Mouse (Mus musculus): Measurements from ENCODE around the gene Gm20517. TPM values are rescaled to one million over a fixed set of nuclear protein-coding genes. Genes with fewer than 3 reads are reported as not detected.

Gm20517 gene
- polyA plus RNA-seq, 1 experiment, result 1.5 TPM

- H3K36me3 ChIP-seq (ENCODE audit: control insufficient read depth, insufficient read depth), result no peaks in the 10 kb centered on the region
Measured at GRCm38 (mm10) chr17:47698156-47698555, 86.8 kb downstream of the Gm20517 start.

DNA sequence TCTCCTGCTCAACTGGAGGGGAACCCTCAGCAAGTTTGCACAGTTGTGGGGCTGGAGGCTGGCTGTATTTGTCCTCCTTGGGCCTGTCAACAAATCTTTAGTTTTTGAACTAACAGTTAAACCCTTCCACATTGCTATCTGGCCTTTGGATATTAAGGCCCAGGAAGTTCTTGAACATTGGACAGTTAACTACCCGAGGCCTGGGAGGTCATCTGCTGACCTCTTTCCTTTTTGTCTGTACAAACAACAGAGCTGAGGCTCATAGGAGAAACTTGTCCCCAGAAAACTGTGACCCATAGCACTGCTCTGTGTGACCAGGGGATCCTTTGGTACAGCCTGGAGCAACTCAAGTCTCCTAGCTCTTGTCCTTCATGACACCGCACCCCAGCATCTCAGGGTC, 87.7 kb downstream of the Gm20517 start:
- Histone ChIP-seq H3K79me2 (ENCODE audit: control insufficient read depth, insufficient read depth) (no peaks in the 10 kb centered on the region), H3ac (ENCODE audit: control insufficient read depth, insufficient read length) (no peak overlapping the region), H3K4me2 (ENCODE audit: low read depth) (no peak overlapping the region), H3K36me3 (ENCODE audit: control insufficient read depth, insufficient read depth) (no peaks in the 10 kb centered on the region), H3K27me3 (ENCODE audit: control insufficient read depth, insufficient read depth, insufficient read length) (no peaks in the 10 kb centered on the region), H3K4me3 (no peak overlapping the region)
- no peak for TF ChIP-seq MAX (IDR thresholded peaks at IDR 0.05; ENCODE audit: low read depth)
- no peak for TF ChIP-seq USF1 (IDR thresholded peaks at IDR 0.05; ENCODE audit: low read depth)
- TF ChIP-seq POLR2A (IDR thresholded peaks at IDR 0.05; ENCODE audit: insufficient read length, low read depth), result no peak
- no peak for TF ChIP-seq REST (IDR thresholded peaks at IDR 0.05; ENCODE audit: insufficient read depth, insufficient read length)
- TF ChIP-seq TCF12 (IDR thresholded peaks at IDR 0.05; ENCODE audit: insufficient read depth, poor library complexity, severe bottlenecking), result no peak
- TF ChIP-seq SRF (IDR thresholded peaks at IDR 0.05; ENCODE audit: control insufficient read depth, insufficient read length, low read depth), result no peak
- TF ChIP-seq TCF3 (IDR thresholded peaks at IDR 0.05; ENCODE audit: insufficient read length, low read depth), result no peak
- TF ChIP-seq MYOG (IDR thresholded peaks at IDR 0.05; ENCODE audit: control insufficient read depth in 1 of 3, insufficient read depth in 1 of 3, insufficient read length in 2 of 3, low read depth in 2 of 3), result no peak
- no peak for TF ChIP-seq CEBPB (IDR thresholded peaks at IDR 0.05; ENCODE audit: insufficient read depth, poor library complexity, severe bottlenecking)

More at GRCm38 (mm10) chr17:47698156-47698555, 86.8 kb downstream of the Gm20517 start:
- TF ChIP-seq MAX (IDR thresholded peaks at IDR 0.05; ENCODE audit: low read depth) (no peak), REST (IDR thresholded peaks at IDR 0.05; ENCODE audit: insufficient read depth, insufficient read length) (no peak), CEBPB (IDR thresholded peaks at IDR 0.05; ENCODE audit: insufficient read depth, poor library complexity, severe bottlenecking) (no peak), SRF (IDR thresholded peaks at IDR 0.05; ENCODE audit: control insufficient read depth, insufficient read length, low read depth) (no peak), E2F4 (IDR thresholded peaks at IDR 0.05; ENCODE audit: insufficient read depth) (no peak), MYOD1 (IDR thresholded peaks at IDR 0.05; ENCODE audit: control insufficient read depth in 1 of 3, insufficient read length in 2 of 3, low read depth in 2 of 3) (no peak), MYOG (IDR thresholded peaks at IDR 0.05; ENCODE audit: control insufficient read depth in 1 of 3, insufficient read depth in 1 of 3, insufficient read length in 2 of 3, low read depth in 2 of 3) (no peak), USF1 (IDR thresholded peaks at IDR 0.05; ENCODE audit: low read depth) (no peak), POLR2A (IDR thresholded peaks at IDR 0.05; ENCODE audit: insufficient read length, low read depth) (no peak), TCF3 (IDR thresholded peaks at IDR 0.05; ENCODE audit: insufficient read length, low read depth) (no peak), TCF12 (IDR thresholded peaks at IDR 0.05; ENCODE audit: insufficient read depth, poor library complexity, severe bottlenecking) (no peak), POLR2AphosphoS2 (IDR thresholded peaks at IDR 0.05; ENCODE audit: insufficient read length, low read depth) (no peak)
- no peak overlapping the region for H3K4me2 ChIP-seq (ENCODE audit: low read depth)
- no peaks in the 10 kb centered on the region for H3K79me2 ChIP-seq (ENCODE audit: control insufficient read depth, insufficient read depth)
- H3K27me3 ChIP-seq (ENCODE audit: control insufficient read depth, insufficient read depth, insufficient read length), result no peaks in the 10 kb centered on the region
- H3K4me3 ChIP-seq, result no peak overlapping the region
- H3ac ChIP-seq (ENCODE audit: control insufficient read depth, insufficient read length), result no peak overlapping the region

DNA sequence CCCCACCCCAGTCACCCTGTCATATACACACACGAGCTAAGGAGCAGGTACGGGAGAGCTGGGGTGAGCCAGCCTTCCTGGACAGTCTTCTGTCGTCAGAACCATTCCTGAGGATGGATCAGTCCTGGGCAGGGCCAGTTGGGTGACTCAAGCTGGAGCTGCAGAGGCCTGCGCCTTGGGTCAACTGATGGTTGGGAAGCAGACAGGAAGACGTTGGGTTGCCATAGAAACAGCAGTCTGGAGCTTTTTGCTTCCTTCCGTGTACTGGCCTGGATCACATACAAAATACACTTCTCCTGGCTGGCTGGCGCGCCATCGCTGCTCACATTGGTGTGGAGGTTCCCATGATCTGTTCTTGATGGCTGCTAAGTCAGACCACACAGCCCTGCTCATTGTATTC, 90.4 kb downstream of the Gm20517 start:
- Histone ChIP-seq H3K79me2 (ENCODE audit: control insufficient read depth, insufficient read depth) (no peaks in the 10 kb centered on the region), H3K36me3 (ENCODE audit: control insufficient read depth, insufficient read depth) (no peaks in the 10 kb centered on the region), H3K4me2 (ENCODE audit: low read depth) (no peak overlapping the region), H3K4me3 (no peak overlapping the region), H3ac (ENCODE audit: control insufficient read depth, insufficient read length) (no peak overlapping the region), H3K27me3 (ENCODE audit: control insufficient read depth, insufficient read depth, insufficient read length) (no peaks in the 10 kb centered on the region)
- TF ChIP-seq POLR2AphosphoS2 (IDR thresholded peaks at IDR 0.05; ENCODE audit: insufficient read length, low read depth), result no peak

- Histone ChIP-seq H3K4me3 (no peak overlapping the region), H3ac (ENCODE audit: control insufficient read depth, insufficient read length) (no peak overlapping the region), H3K27me3 (ENCODE audit: control insufficient read depth, insufficient read depth, insufficient read length) (peaks cover 8% of the 10 kb centered on the region), H3K4me2 (ENCODE audit: low read depth) (no peak overlapping the region), H3K79me2 (ENCODE audit: control insufficient read depth, insufficient read depth) (no peaks in the 10 kb centered on the region), H3K36me3 (ENCODE audit: control insufficient read depth, insufficient read depth) (no peaks in the 10 kb centered on the region)
- TF ChIP-seq MYOG (IDR thresholded peaks at IDR 0.05; ENCODE audit: control insufficient read depth in 1 of 3, insufficient read depth in 1 of 3, insufficient read length in 2 of 3, low read depth in 2 of 3), result no peak
- TF ChIP-seq POLR2A (IDR thresholded peaks at IDR 0.05; ENCODE audit: insufficient read length, low read depth), result no peak
Measured at GRCm38 (mm10) chr17:47702548-47703345, 91.4 kb downstream of the Gm20517 start.

DNA sequence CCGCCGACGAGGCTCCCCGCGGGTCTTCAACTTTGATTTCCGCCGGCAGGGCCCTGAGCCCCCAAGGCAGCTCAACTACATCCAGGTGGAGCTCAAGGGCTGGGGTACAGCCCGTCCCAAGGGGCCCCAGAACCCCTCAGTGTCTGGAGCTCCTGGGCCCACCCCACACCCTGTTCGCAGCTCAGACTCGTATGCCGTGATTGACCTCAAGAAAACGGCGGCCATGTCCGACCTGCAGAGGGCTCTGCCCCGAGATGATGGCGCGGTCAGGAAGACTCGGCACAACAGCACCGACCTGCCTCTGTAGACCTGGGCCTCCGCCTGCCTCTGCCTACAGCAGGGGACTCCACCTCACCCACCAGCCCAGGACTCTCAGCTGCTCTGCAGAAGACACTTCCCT, 92.2 kb downstream of the Gm20517 start:
- Histone ChIP-seq H3K36me3 (ENCODE audit: control insufficient read depth, insufficient read depth) (no peaks in the 10 kb centered on the region), H3K4me3 (no peak overlapping the region), H3K4me2 (ENCODE audit: low read depth) (no peak overlapping the region), H3K79me2 (ENCODE audit: control insufficient read depth, insufficient read depth) (no peaks in the 10 kb centered on the region), H3ac (ENCODE audit: control insufficient read depth, insufficient read length) (no peak overlapping the region), H3K27me3 (ENCODE audit: control insufficient read depth, insufficient read depth, insufficient read length) (peaks cover 16% of the 10 kb centered on the region)
- no peak for TF ChIP-seq SRF (IDR thresholded peaks at IDR 0.05; ENCODE audit: control insufficient read depth, insufficient read length, low read depth)
- no peak for TF ChIP-seq POLR2AphosphoS2 (IDR thresholded peaks at IDR 0.05; ENCODE audit: insufficient read length, low read depth)
- TF ChIP-seq MYOG (IDR thresholded peaks at IDR 0.05; ENCODE audit: control insufficient read depth in 1 of 3, insufficient read depth in 1 of 3, insufficient read length in 2 of 3, low read depth in 2 of 3), result no peak
- TF ChIP-seq POLR2A (IDR thresholded peaks at IDR 0.05; ENCODE audit: insufficient read length, low read depth), result no peak
- no peak for TF ChIP-seq MYOD1 (IDR thresholded peaks at IDR 0.05; ENCODE audit: control insufficient read depth in 1 of 3, insufficient read length in 2 of 3, low read depth in 2 of 3)
- TF ChIP-seq TCF12 (IDR thresholded peaks at IDR 0.05; ENCODE audit: insufficient read depth, poor library complexity, severe bottlenecking), result no peak
- TF ChIP-seq CEBPB (IDR thresholded peaks at IDR 0.05; ENCODE audit: insufficient read depth, poor library complexity, severe bottlenecking), result no peak
- TF ChIP-seq REST (IDR thresholded peaks at IDR 0.05; ENCODE audit: insufficient read depth, insufficient read length), result no peak
- no peak for TF ChIP-seq TCF3 (IDR thresholded peaks at IDR 0.05; ENCODE audit: insufficient read length, low read depth)
- TF ChIP-seq USF1 (IDR thresholded peaks at IDR 0.05; ENCODE audit: low read depth), result no peak
- TF ChIP-seq E2F4 (IDR thresholded peaks at IDR 0.05; ENCODE audit: insufficient read depth), result no peak
- TF ChIP-seq MAX (IDR thresholded peaks at IDR 0.05; ENCODE audit: low read depth), result no peak
